Mouse (Mus musculus) intestine, embryonic 16.5 days (tissue): ENCODE data around the gene Gm8947. TPM values are rescaled to one million over a fixed set of nuclear protein-coding genes. Genes with fewer than 3 reads are reported as not detected.

Source experiments
- ATAC-seq: fragments of 200-750 bp; cut with Nextera tagmentation; 2 replicates; pipeline ENCODE4 v1.8.0; 2017; ENCODE audit warnings: moderate TSS enrichment, moderate library complexity
- H3K27ac ChIP-seq: fragments of 300-500 bp; sonication (generic); 2 replicates; pipeline ENCODE4 v1.5.1; 2014; ENCODE audit warnings: mild to moderate bottlenecking, low read length
- H3K27me3 ChIP-seq: fragments of 300-500 bp; sonication (generic); replicated peaks from 2 replicates; pipeline ENCODE4 v1.6.1; 2014; ENCODE audit warnings: low read length, control low read depth, mixed read lengths; ENCODE audit not compliant: control insufficient read depth, insufficient read depth
- H3K36me3 ChIP-seq: fragments of 300-500 bp; sonication (generic); 2 replicates; pipeline ENCODE4 v1.6.1; 2014; ENCODE audit warnings: low read length, control low read depth; ENCODE audit not compliant: control insufficient read depth, insufficient read depth
- H3K4me1 ChIP-seq: fragments of 300-500 bp; sonication (generic); 2 replicates; pipeline ENCODE4 v1.6.1; 2014; ENCODE audit warnings: low read length, control low read depth, mixed read lengths; ENCODE audit not compliant: control insufficient read depth, insufficient read depth
- H3K4me2 ChIP-seq: fragments of 300-500 bp; sonication (generic); 2 replicates; pipeline ENCODE4 v1.6.1; 2014; ENCODE audit warnings: low read depth, low read length, control low read depth
- H3K4me3 ChIP-seq: fragments of 300-500 bp; sonication (generic); 2 replicates; pipeline ENCODE4 v1.5.1; 2014; ENCODE audit warnings: mild to moderate bottlenecking, low read length
- H3K9ac ChIP-seq: fragments of 300-500 bp; sonication (generic); 2 replicates; pipeline ENCODE4 v1.6.1; 2014; ENCODE audit warnings: low read depth, low read length
- H3K9me3 ChIP-seq: fragments of 300-500 bp; sonication (generic); 2 replicates; pipeline ENCODE4 v1.6.1; 2016; ENCODE audit warnings: low read length, control low read depth; ENCODE audit not compliant: control insufficient read depth
- WGBS: fragments of 180-500 bp; shearing (Covaris S2); extraction: QIAGEN DNeasy Blood & Tissue Kit; methylation state at CpG from one replicate; pipeline ENCODE4 v1.1.7; 2014; 5-methylcytosine and 5-hydroxymethylcytosine counted together
- polyA plus RNA-seq: library from polyadenylated mRNA; unstranded; fragments of >200 nt; fragmentation: Nextera tagmentation; extraction: Ambion mirVana; gene quantifications from 2 replicates; pipeline ENCODE4 v1.2.1, GENCODE M21; 2015

The Gm8947 gene
- polyA plus RNA-seq, 1 experiment from 2014 or later = not detected

GRCm38 (mm10) chr1:151219045-151219444 is 26.9 kb downstream of the Gm8947 start:
- H3K4me2 ChIP-seq = no peak overlapping the region
- H3K36me3 ChIP-seq = no peaks in the 10 kb centered on the region
- H3K4me1 ChIP-seq = peaks cover 7% of the 10 kb centered on the region; the same call in 1 of the 2 replicates
- 92% methylated on average over 5 of the region's 5 CpGs for whole genome bisulfite sequencing
- no peak for ATAC-seq
- no peaks in the 10 kb centered on the region for H3K27me3 ChIP-seq
- H3K4me3 ChIP-seq = no peak overlapping the region
- H3K9me3 ChIP-seq = no peaks in the 10 kb centered on the region
- no peak overlapping the region for H3K27ac ChIP-seq
- no peak overlapping the region for H3K9ac ChIP-seq

- Histone ChIP-seq H3K4me2 (no peak overlapping the region), H3K9ac (no peak overlapping the region), H3K4me1 (peaks cover 7% of the 10 kb centered on the region; the same call in 1 of the 2 replicates), H3K36me3 (no peaks in the 10 kb centered on the region), H3K27me3 (no peaks in the 10 kb centered on the region), H3K9me3 (no peaks in the 10 kb centered on the region), H3K4me3 (no peak overlapping the region), H3K27ac (no peak overlapping the region)
- WGBS = 77% methylated on average over 7 of the region's 7 CpGs
- ATAC-seq = no peak
These were observed 27.9 kb downstream of the Gm8947 start for GRCm38 (mm10) chr1:151220098-151220497.

GRCm38 (mm10) chr1:151222561-151223267 is 30.5 kb downstream of the Gm8947 start:
- WGBS = 87% methylated on average over 10 of the region's 10 CpGs
- no peak overlapping the region for H3K4me2 ChIP-seq
- no peak overlapping the region for H3K9ac ChIP-seq
- no peak for ATAC-seq
- no peaks in the 10 kb centered on the region for H3K27me3 ChIP-seq
- H3K9me3 ChIP-seq = no peaks in the 10 kb centered on the region
- no peak overlapping the region for H3K4me3 ChIP-seq
- no peaks in the 10 kb centered on the region for H3K4me1 ChIP-seq
- no peaks in the 10 kb centered on the region for H3K36me3 ChIP-seq
- no peak overlapping the region for H3K27ac ChIP-seq

- WGBS = 67% methylated on average over 1 of the region's 1 CpGs
- ATAC-seq = no peak
- H3K36me3 ChIP-seq = no peaks in the 10 kb centered on the region
These were observed 31.2 kb downstream of the Gm8947 start for GRCm38 (mm10) chr1:151223377-151223776.

GRCm38 (mm10) chr1:151224536-151224935 is 32.4 kb downstream of the Gm8947 start:
- no peaks in the 10 kb centered on the region for H3K27me3 ChIP-seq
- H3K4me2 ChIP-seq = no peak overlapping the region
- H3K9me3 ChIP-seq = no peaks in the 10 kb centered on the region
- 95% methylated on average over 1 of the region's 1 CpGs for WGBS
- H3K4me3 ChIP-seq = no peak overlapping the region
- no peaks in the 10 kb centered on the region for H3K4me1 ChIP-seq
- ATAC-seq = no peak
- H3K27ac ChIP-seq = no peak overlapping the region
- H3K9ac ChIP-seq = no peak overlapping the region
- no peaks in the 10 kb centered on the region for H3K36me3 ChIP-seq

More at GRCm38 (mm10) chr1:151223377-151223776, 31.2 kb downstream of the Gm8947 start:
- no peak overlapping the region for H3K4me2 ChIP-seq
- H3K27ac ChIP-seq = no peak overlapping the region
- no peaks in the 10 kb centered on the region for H3K4me1 ChIP-seq
- H3K27me3 ChIP-seq = no peaks in the 10 kb centered on the region
- H3K9me3 ChIP-seq = no peaks in the 10 kb centered on the region
- H3K9ac ChIP-seq = no peak overlapping the region
- H3K4me3 ChIP-seq = no peak overlapping the region

GRCm38 (mm10) chr1:151227506-151227905 is 35.3 kb downstream of the Gm8947 start:
- no peak for ATAC-seq

GRCm38 (mm10) chr1:151228320-151228989 is 36.3 kb downstream of the Gm8947 start:
- no peaks in the 10 kb centered on the region for H3K4me1 ChIP-seq
- H3K9me3 ChIP-seq = no peaks in the 10 kb centered on the region
- H3K36me3 ChIP-seq = no peaks in the 10 kb centered on the region
- no peak overlapping the region for H3K27ac ChIP-seq
- ATAC-seq = no peak
- no peak overlapping the region for H3K4me3 ChIP-seq
- no peak overlapping the region for H3K4me2 ChIP-seq
- WGBS = 73% methylated on average over 1 of the region's 1 CpGs
- no peaks in the 10 kb centered on the region for H3K27me3 ChIP-seq
- no peak overlapping the region for H3K9ac ChIP-seq

More at GRCm38 (mm10) chr1:151227506-151227905, 35.3 kb downstream of the Gm8947 start:
- Histone ChIP-seq H3K27ac (no peak overlapping the region), H3K4me1 (no peaks in the 10 kb centered on the region), H3K9me3 (no peaks in the 10 kb centered on the region), H3K9ac (no peak overlapping the region), H3K4me2 (no peak overlapping the region), H3K4me3 (no peak overlapping the region), H3K36me3 (no peaks in the 10 kb centered on the region), H3K27me3 (no peaks in the 10 kb centered on the region)
- 78% methylated on average over 8 of the region's 8 CpGs for WGBS

- WGBS = 86% methylated on average over 3 of the region's 3 CpGs
These were observed 40.2 kb downstream of the Gm8947 start for GRCm38 (mm10) chr1:151232346-151232745.

GRCm38 (mm10) chr1:151233756-151234155 is 41.6 kb downstream of the Gm8947 start:
- no peak overlapping the region for H3K9ac ChIP-seq
- H3K27me3 ChIP-seq = no peaks in the 10 kb centered on the region
- no peak overlapping the region for H3K27ac ChIP-seq
- no peak overlapping the region for H3K4me3 ChIP-seq
- H3K4me1 ChIP-seq = no peaks in the 10 kb centered on the region
- H3K4me2 ChIP-seq = no peak overlapping the region
- no peak for ATAC-seq
- no peaks in the 10 kb centered on the region for H3K9me3 ChIP-seq
- 83% methylated on average over 3 of the region's 3 CpGs for WGBS
- H3K36me3 ChIP-seq = no peaks in the 10 kb centered on the region

More at GRCm38 (mm10) chr1:151232346-151232745, 40.2 kb downstream of the Gm8947 start:
- no peaks in the 10 kb centered on the region for H3K4me1 ChIP-seq
- no peaks in the 10 kb centered on the region for H3K9me3 ChIP-seq
- no peak overlapping the region for H3K4me3 ChIP-seq
- H3K36me3 ChIP-seq = no peaks in the 10 kb centered on the region
- H3K27ac ChIP-seq = no peak overlapping the region
- no peak for ATAC-seq
- H3K27me3 ChIP-seq = no peaks in the 10 kb centered on the region
- H3K4me2 ChIP-seq = no peak overlapping the region
- H3K9ac ChIP-seq = no peak overlapping the region
